Mouse (Mus musculus): ENCODE measurements around the gene Opcml. TPM values are rescaled to one million over a fixed set of nuclear protein-coding genes. Genes with fewer than 3 reads are reported as not detected.

Opcml gene
- total RNA-seq, 2 experiments from 2014 or later, result not detected

- ATAC-seq (replicated peaks; ENCODE audit: low FRiP score, low TSS enrichment, poor library complexity, severe bottlenecking), result no peak
Measured at GRCm38 (mm10) chr9:27822681-27823080, 32.1 kb downstream of the Opcml start.

GRCm38 (mm10) chr9:27824424-27824823, 33.8 kb downstream of the Opcml start:
- no peak for ATAC-seq (replicated peaks; ENCODE audit: low FRiP score, low TSS enrichment, poor library complexity, severe bottlenecking)

GRCm38 (mm10) chr9:27830519-27830918, 39.9 kb downstream of the Opcml start:
- ATAC-seq (replicated peaks; ENCODE audit: low FRiP score, low TSS enrichment, poor library complexity, severe bottlenecking), result no peak

GRCm38 (mm10) chr9:27842806-27843205, 52.2 kb downstream of the Opcml start:
- no peak for ATAC-seq (replicated peaks; ENCODE audit: low FRiP score, low TSS enrichment, poor library complexity, severe bottlenecking)

GRCm38 (mm10) chr9:27871624-27872023, 81.0 kb downstream of the Opcml start:
- no peak for ATAC-seq (replicated peaks; ENCODE audit: low FRiP score, low TSS enrichment, poor library complexity, severe bottlenecking)

- ATAC-seq (replicated peaks; ENCODE audit: low FRiP score, low TSS enrichment, poor library complexity, severe bottlenecking), result no peak
Measured at GRCm38 (mm10) chr9:27889636-27890035, 99.1 kb downstream of the Opcml start.

- ATAC-seq (replicated peaks; ENCODE audit: low FRiP score, low TSS enrichment, poor library complexity, severe bottlenecking), result no peak
Measured at GRCm38 (mm10) chr9:27917250-27917649, 126.7 kb downstream of the Opcml start.

GRCm38 (mm10) chr9:27923495-27923894, 132.9 kb downstream of the Opcml start:
- no peak for ATAC-seq (replicated peaks; ENCODE audit: low FRiP score, low TSS enrichment, poor library complexity, severe bottlenecking)

- no peak for ATAC-seq (replicated peaks; ENCODE audit: low FRiP score, low TSS enrichment, poor library complexity, severe bottlenecking)
Measured at GRCm38 (mm10) chr9:27923945-27924825, 133.6 kb downstream of the Opcml start.

- ATAC-seq (replicated peaks; ENCODE audit: low FRiP score, low TSS enrichment, poor library complexity, severe bottlenecking), result no peak
Measured at GRCm38 (mm10) chr9:27925650-27926049, 135.1 kb downstream of the Opcml start.

GRCm38 (mm10) chr9:27937253-27937652, 146.7 kb downstream of the Opcml start:
- ATAC-seq (replicated peaks; ENCODE audit: low FRiP score, low TSS enrichment, poor library complexity, severe bottlenecking), result no peak

- no peak for ATAC-seq (replicated peaks; ENCODE audit: low FRiP score, low TSS enrichment, poor library complexity, severe bottlenecking)
Measured at GRCm38 (mm10) chr9:27937660-27938059, 147.1 kb downstream of the Opcml start.

- no peak for ATAC-seq (replicated peaks; ENCODE audit: low FRiP score, low TSS enrichment, poor library complexity, severe bottlenecking)
Measured at GRCm38 (mm10) chr9:27945323-27946010, 154.9 kb downstream of the Opcml start.

GRCm38 (mm10) chr9:27951110-27951509, 160.5 kb downstream of the Opcml start:
- no peak for ATAC-seq (replicated peaks; ENCODE audit: low FRiP score, low TSS enrichment, poor library complexity, severe bottlenecking)

GRCm38 (mm10) chr9:27961682-27962081, 171.1 kb downstream of the Opcml start:
- no peak for ATAC-seq (replicated peaks; ENCODE audit: low FRiP score, low TSS enrichment, poor library complexity, severe bottlenecking)

- no peak for ATAC-seq (replicated peaks; ENCODE audit: low FRiP score, low TSS enrichment, poor library complexity, severe bottlenecking)
Measured at GRCm38 (mm10) chr9:27963385-27963784, 172.8 kb downstream of the Opcml start.

GRCm38 (mm10) chr9:27964902-27965550, 174.5 kb downstream of the Opcml start:
- no peak for ATAC-seq (replicated peaks; ENCODE audit: low FRiP score, low TSS enrichment, poor library complexity, severe bottlenecking)

- ATAC-seq (replicated peaks; ENCODE audit: low FRiP score, low TSS enrichment, poor library complexity, severe bottlenecking), result no peak
Measured at GRCm38 (mm10) chr9:27968266-27968665, 177.7 kb downstream of the Opcml start.

- no peak for ATAC-seq (replicated peaks; ENCODE audit: low FRiP score, low TSS enrichment, poor library complexity, severe bottlenecking)
Measured at GRCm38 (mm10) chr9:27972293-27972692, 181.7 kb downstream of the Opcml start.

- ATAC-seq (replicated peaks; ENCODE audit: low FRiP score, low TSS enrichment, poor library complexity, severe bottlenecking), result no peak
Measured at GRCm38 (mm10) chr9:27982576-27982975, 192.0 kb downstream of the Opcml start.
